Mouse (Mus musculus): ENCODE data around the gene Camk2n1. TPM values are rescaled to one million over a fixed set of nuclear protein-coding genes. Genes with fewer than 3 reads are reported as not detected.

The Camk2n1 gene
- polyA plus RNA-seq, 1 experiment from 2014 or later: 25.8 TPM

DNA sequence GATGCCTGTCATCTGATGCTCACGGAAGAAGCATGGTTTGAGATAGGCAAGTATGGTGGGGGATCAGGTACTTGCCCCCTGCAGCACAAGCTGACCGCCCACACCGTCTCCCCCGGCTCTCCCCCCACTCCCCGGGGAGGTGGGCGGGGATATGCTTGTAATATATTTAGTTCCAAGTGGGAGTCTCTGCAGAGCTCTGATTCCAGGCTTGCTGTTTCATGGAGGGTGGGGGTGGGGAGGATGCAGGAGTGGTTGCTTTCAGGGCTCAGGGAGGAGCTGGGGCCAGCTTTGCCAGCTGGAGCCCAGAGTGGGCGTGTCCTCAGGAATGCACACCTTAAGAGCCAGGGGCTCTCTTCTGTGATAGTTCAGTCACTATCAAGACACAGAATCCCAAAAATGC, 15.0 kb downstream of the Camk2n1 start:
- no peak overlapping the region for H3K9ac ChIP-seq (replicated peaks; ENCODE audit: low read depth, low read length)
- H3K4me1 ChIP-seq (ENCODE audit: control insufficient read depth, insufficient read depth, low read length): peaks cover 24% of the 10 kb centered on the region
- H3K27me3 ChIP-seq (ENCODE audit: control insufficient read depth, insufficient read depth, low read length): no peaks in the 10 kb centered on the region
- H3K36me3 ChIP-seq (ENCODE audit: control insufficient read depth, insufficient read depth, low read length): no peaks in the 10 kb centered on the region
- no peak overlapping the region for H3K4me2 ChIP-seq (ENCODE audit: low read depth, low read length)
- H3K4me3 ChIP-seq (ENCODE audit: low read depth, low read length): no peak overlapping the region
- 13% methylated on average over 7 of the region's 7 CpGs for WGBS
- no peaks in the 10 kb centered on the region for H3K9me3 ChIP-seq (ENCODE audit: control insufficient read depth, low read length)
- no peak for ATAC-seq (ENCODE audit: low read depth)
- no peak overlapping the region for H3K27ac ChIP-seq (ENCODE audit: low read depth, low read length)

DNA sequence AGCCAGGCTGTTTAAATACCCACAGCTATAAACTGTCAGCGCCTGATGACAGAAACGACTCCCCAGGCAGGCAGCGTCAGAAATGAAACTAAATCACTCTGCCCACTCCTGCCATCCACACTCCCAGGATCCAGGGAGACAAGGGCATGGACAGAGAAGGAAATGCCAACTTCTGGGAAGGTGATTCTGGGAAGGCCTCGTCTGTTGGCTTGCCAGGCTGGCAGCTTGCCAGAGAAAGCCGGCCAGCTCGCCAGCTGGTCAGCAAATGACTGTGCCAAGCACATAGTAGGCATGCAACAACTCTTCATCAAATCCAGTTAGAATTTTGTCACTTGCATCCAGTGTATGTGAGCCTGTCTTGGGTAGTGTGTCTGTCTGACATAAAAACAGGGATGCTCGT, 17.1 kb downstream of the Camk2n1 start:
- H3K4me3 ChIP-seq (ENCODE audit: low read depth, low read length): no peak overlapping the region
- no peak overlapping the region for H3K4me2 ChIP-seq (ENCODE audit: low read depth, low read length)
- H3K27ac ChIP-seq (ENCODE audit: low read depth, low read length): no peak overlapping the region
- H3K36me3 ChIP-seq (ENCODE audit: control insufficient read depth, insufficient read depth, low read length): no peaks in the 10 kb centered on the region
- no peak for ATAC-seq (ENCODE audit: low read depth)
- no peaks in the 10 kb centered on the region for H3K9me3 ChIP-seq (ENCODE audit: control insufficient read depth, low read length)
- peaks cover 12% of the 10 kb centered on the region; the same call in 1 of the 2 replicates for H3K4me1 ChIP-seq (ENCODE audit: control insufficient read depth, insufficient read depth, low read length)
- whole genome bisulfite sequencing: 25% methylated on average over 7 of the region's 7 CpGs
- H3K9ac ChIP-seq (replicated peaks; ENCODE audit: low read depth, low read length): no peak overlapping the region
- H3K27me3 ChIP-seq (ENCODE audit: control insufficient read depth, insufficient read depth, low read length): no peaks in the 10 kb centered on the region

DNA sequence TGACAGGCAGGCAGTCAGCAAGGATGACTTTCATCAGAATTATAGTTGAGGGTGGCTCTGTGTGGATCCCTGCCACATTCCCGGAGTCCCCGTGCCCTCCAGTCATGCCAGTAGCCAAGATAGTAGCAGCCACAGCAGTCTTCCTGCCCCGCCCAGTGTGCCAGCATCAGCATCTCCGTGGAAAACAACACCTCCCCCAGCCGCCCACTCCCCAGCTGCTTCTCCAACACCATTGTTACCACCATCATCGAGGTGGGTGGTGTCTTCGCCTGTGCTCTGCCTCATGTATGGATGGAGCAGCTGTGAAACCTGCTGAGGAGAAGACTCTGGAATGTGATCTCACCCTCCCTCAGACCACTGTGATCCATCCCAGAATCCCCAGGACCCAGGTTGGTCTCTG, 25.5 kb downstream of the Camk2n1 start:
- H3K4me1 ChIP-seq (ENCODE audit: control insufficient read depth, insufficient read depth, low read length): no peaks in the 10 kb centered on the region
- no peak overlapping the region for H3K4me2 ChIP-seq (ENCODE audit: low read depth, low read length)
- H3K9me3 ChIP-seq (ENCODE audit: control insufficient read depth, low read length): no peaks in the 10 kb centered on the region
- no peaks in the 10 kb centered on the region for H3K36me3 ChIP-seq (ENCODE audit: control insufficient read depth, insufficient read depth, low read length)
- no peak for ATAC-seq (ENCODE audit: low read depth)
- H3K27me3 ChIP-seq (ENCODE audit: control insufficient read depth, insufficient read depth, low read length): no peaks in the 10 kb centered on the region
- no peak overlapping the region for H3K27ac ChIP-seq (ENCODE audit: low read depth, low read length)
- no peak overlapping the region for H3K4me3 ChIP-seq (ENCODE audit: low read depth, low read length)
- 81% methylated on average over 7 of the region's 7 CpGs for WGBS
- no peak overlapping the region for H3K9ac ChIP-seq (replicated peaks; ENCODE audit: low read depth, low read length)

DNA sequence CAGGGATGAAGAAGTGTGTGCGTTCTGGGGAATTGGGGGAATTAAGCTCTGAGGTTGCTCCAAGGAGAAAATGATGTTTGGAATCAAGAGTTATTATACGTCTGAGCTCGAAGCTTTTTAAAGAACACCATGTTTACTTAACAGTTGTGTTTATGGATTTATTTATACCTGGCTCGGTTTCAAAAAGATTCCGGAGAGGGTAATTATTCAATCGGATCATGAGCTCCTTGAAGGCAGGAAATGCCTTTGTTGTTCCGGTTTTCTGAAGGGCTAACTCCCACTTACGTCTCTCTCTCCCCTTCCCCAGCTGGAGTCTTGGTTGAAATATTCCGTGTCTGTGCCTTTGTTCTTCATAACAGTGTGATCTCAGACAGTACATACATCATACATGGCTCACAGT, 26.8 kb downstream of the Camk2n1 start:
- Histone ChIP-seq H3K9me3 (ENCODE audit: control insufficient read depth, low read length) (no peaks in the 10 kb centered on the region), H3K9ac (replicated peaks; ENCODE audit: low read depth, low read length) (no peak overlapping the region), H3K4me3 (ENCODE audit: low read depth, low read length) (no peak overlapping the region), H3K4me2 (ENCODE audit: low read depth, low read length) (no peak overlapping the region), H3K4me1 (ENCODE audit: control insufficient read depth, insufficient read depth, low read length) (no peaks in the 10 kb centered on the region), H3K36me3 (ENCODE audit: control insufficient read depth, insufficient read depth, low read length) (no peaks in the 10 kb centered on the region), H3K27ac (ENCODE audit: low read depth, low read length) (no peak overlapping the region), H3K27me3 (ENCODE audit: control insufficient read depth, insufficient read depth, low read length) (no peaks in the 10 kb centered on the region)
- ATAC-seq (ENCODE audit: low read depth): no peak
- 54% methylated on average over 9 of the region's 9 CpGs for WGBS

DNA sequence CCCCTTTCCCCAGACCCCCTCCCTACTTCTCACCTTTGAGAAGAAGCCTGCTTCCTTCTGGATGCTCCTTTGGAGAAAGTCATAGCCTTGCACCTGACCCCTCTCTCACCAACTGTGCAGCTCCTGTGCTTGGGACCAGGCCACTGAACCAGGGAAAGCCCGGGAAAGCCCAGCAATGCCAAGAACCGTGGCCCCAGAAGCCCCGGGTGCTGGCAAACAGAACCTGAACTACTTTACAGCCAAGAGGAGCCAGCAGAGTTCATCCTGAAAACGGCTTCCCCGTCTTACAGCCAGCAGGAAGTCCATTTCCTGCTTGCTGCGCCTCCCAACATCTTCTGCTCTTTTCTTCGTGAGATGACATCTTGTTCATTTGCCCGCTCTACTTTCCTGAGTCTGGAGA, 28.6 kb downstream of the Camk2n1 start:
- ATAC-seq (ENCODE audit: low read depth): no peak
- Histone ChIP-seq H3K27ac (ENCODE audit: low read depth, low read length) (no peak overlapping the region), H3K4me2 (ENCODE audit: low read depth, low read length) (no peak overlapping the region), H3K9ac (replicated peaks; ENCODE audit: low read depth, low read length) (no peak overlapping the region), H3K27me3 (ENCODE audit: control insufficient read depth, insufficient read depth, low read length) (no peaks in the 10 kb centered on the region), H3K9me3 (ENCODE audit: control insufficient read depth, low read length) (no peaks in the 10 kb centered on the region), H3K4me1 (ENCODE audit: control insufficient read depth, insufficient read depth, low read length) (no peaks in the 10 kb centered on the region), H3K36me3 (ENCODE audit: control insufficient read depth, insufficient read depth, low read length) (no peaks in the 10 kb centered on the region), H3K4me3 (ENCODE audit: low read depth, low read length) (no peak overlapping the region)
- 80% methylated on average over 8 of the region's 8 CpGs for WGBS

DNA sequence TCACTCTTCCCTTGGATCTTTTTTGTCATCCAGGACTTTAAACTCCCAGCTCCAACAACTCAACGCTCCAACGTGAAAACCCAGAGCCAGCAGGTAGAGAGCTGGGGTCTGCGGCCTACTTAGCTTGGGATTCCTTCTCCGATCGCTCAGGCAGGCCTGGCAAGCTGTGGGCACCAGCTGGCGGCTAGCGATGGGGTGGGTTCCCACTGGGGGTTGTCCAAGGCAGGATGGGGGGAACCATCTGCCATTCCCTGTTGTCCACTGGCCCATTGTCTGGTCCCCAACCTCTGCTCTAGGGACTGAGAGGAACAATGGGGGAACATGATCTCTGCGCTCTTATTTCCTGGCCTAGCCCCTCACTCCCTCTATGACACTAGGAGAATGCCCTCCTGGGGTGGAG, 34.1 kb downstream of the Camk2n1 start:
- Histone ChIP-seq H3K9me3 (ENCODE audit: control insufficient read depth, low read length) (no peaks in the 10 kb centered on the region), H3K27ac (ENCODE audit: low read depth, low read length) (no peak overlapping the region), H3K9ac (replicated peaks; ENCODE audit: low read depth, low read length) (no peak overlapping the region), H3K4me2 (ENCODE audit: low read depth, low read length) (no peak overlapping the region), H3K4me3 (ENCODE audit: low read depth, low read length) (no peak overlapping the region), H3K4me1 (ENCODE audit: control insufficient read depth, insufficient read depth, low read length) (peaks cover 3% of the 10 kb centered on the region), H3K36me3 (ENCODE audit: control insufficient read depth, insufficient read depth, low read length) (no peaks in the 10 kb centered on the region), H3K27me3 (ENCODE audit: control insufficient read depth, insufficient read depth, low read length) (no peaks in the 10 kb centered on the region)
- no peak for ATAC-seq (ENCODE audit: low read depth)
- WGBS: 41% methylated on average over 8 of the region's 8 CpGs

DNA sequence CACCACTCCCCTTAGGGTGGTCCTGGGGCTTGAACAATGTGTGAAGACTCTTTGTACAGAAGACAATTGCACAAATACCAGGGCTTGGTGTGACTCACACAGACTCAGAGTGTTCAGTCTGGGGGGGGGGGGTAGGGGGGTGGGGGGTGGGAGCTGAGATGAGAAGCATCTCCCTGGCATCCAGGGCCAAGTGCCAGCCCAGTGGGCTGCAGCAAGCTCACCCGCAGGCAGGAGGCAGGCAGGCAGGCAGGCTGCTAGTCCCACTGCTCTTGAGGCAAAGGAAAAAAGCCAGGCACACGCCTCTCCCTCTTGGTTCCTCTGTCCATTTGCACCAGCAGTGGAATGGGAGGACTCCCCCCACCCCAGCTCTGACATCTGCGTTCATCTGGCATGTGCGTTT, 37.0 kb downstream of the Camk2n1 start:
- H3K4me2 ChIP-seq (ENCODE audit: low read depth, low read length): no peak overlapping the region
- 62% methylated on average over 4 of the region's 4 CpGs for WGBS
- no peaks in the 10 kb centered on the region for H3K27me3 ChIP-seq (ENCODE audit: control insufficient read depth, insufficient read depth, low read length)
- no peak for ATAC-seq (ENCODE audit: low read depth)
- H3K36me3 ChIP-seq (ENCODE audit: control insufficient read depth, insufficient read depth, low read length): no peaks in the 10 kb centered on the region
- no peak overlapping the region for H3K4me3 ChIP-seq (ENCODE audit: low read depth, low read length)
- no peak overlapping the region for H3K27ac ChIP-seq (ENCODE audit: low read depth, low read length)
- H3K4me1 ChIP-seq (ENCODE audit: control insufficient read depth, insufficient read depth, low read length): peaks cover 29% of the 10 kb centered on the region
- H3K9ac ChIP-seq (replicated peaks; ENCODE audit: low read depth, low read length): no peak overlapping the region
- H3K9me3 ChIP-seq (ENCODE audit: control insufficient read depth, low read length): no peaks in the 10 kb centered on the region

DNA sequence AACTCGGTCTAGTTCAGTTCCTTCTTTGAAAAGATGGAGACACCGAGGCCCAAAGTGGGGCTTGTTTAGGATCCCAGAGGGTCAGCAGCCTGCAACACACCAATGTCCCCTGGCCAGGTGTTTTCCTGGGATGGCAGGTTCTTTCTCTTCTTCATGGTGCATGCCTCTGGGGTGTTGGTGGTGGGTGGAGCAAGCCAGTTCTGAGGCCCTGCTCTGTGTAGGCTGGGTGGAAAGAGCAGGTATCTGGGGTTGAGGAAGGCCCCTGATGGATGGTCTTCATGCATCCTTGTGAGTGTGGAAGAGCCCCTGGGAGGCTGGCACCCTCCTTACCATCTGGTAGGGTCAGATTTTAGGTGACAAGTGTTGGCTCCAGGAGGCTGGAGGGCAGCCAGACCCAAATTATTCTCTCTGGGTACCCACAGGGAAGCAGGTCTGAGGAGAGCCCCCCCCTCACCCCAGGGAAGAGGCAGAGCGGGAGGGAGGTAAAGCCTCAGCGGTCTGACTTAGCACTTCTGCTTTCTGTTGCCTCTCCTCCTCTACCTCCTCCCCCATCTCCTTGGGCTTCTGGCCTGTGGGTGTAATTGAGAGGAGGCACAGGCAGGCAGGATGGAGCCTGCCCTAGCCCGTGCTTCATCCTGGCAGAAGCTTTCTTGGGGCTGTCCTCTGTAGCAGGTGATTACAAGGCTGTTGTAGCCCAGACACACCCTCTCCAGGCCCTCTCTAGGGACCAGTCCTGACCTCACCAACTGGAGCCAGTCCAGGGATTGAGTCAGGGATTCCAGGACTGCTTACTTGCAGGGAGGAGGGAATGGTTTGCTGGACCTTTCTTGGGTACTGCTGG, 39.3 kb downstream of the Camk2n1 start:
- Histone ChIP-seq H3K4me2 (ENCODE audit: low read depth, low read length) (no peak overlapping the region), H3K27ac (ENCODE audit: low read depth, low read length) (0 out of 2 replicates have a peak overlapping the region, but pooled peaks have one; percentile 48), H3K4me3 (ENCODE audit: low read depth, low read length) (no peak overlapping the region), H3K9ac (replicated peaks; ENCODE audit: low read depth, low read length) (no peak overlapping the region), H3K27me3 (ENCODE audit: control insufficient read depth, insufficient read depth, low read length) (no peaks in the 10 kb centered on the region), H3K36me3 (ENCODE audit: control insufficient read depth, insufficient read depth, low read length) (no peaks in the 10 kb centered on the region), H3K4me1 (ENCODE audit: control insufficient read depth, insufficient read depth, low read length) (peaks cover 37% of the 10 kb centered on the region), H3K9me3 (ENCODE audit: control insufficient read depth, low read length) (no peaks in the 10 kb centered on the region)
- 54% methylated on average over 4 of the region's 5 CpGs for WGBS
- ATAC-seq (ENCODE audit: low read depth): no peak

DNA sequence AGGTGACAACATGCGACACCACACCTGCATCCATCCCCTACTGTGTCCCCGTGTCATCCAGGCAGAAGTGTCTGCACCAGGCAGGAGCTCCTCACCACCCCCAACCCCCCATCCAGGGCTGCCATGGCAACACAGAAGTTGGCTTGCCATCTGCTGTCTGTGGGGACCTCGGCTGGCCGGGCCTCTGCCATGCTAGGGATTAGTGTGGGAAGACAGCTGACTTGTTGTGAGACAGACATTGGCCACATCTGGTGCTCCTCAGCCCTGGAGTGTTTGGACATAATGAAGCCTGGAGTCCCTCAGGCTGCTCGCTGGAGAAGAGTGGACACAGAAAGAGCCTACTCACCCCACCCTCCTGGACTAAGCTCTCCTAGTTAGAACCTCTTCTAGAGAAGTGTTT, 40.8 kb downstream of the Camk2n1 start:
- Histone ChIP-seq H3K27me3 (ENCODE audit: control insufficient read depth, insufficient read depth, low read length) (no peaks in the 10 kb centered on the region), H3K27ac (ENCODE audit: low read depth, low read length) (0 out of 2 replicates have a peak overlapping the region, but pooled peaks have one; percentile 10), H3K4me2 (ENCODE audit: low read depth, low read length) (no peak overlapping the region), H3K4me1 (ENCODE audit: control insufficient read depth, insufficient read depth, low read length) (peaks cover 35% of the 10 kb centered on the region), H3K9me3 (ENCODE audit: control insufficient read depth, low read length) (no peaks in the 10 kb centered on the region), H3K9ac (replicated peaks; ENCODE audit: low read depth, low read length) (no peak overlapping the region), H3K4me3 (ENCODE audit: low read depth, low read length) (no peak overlapping the region), H3K36me3 (ENCODE audit: control insufficient read depth, insufficient read depth, low read length) (no peaks in the 10 kb centered on the region)
- peak; percentile 76 for ATAC-seq (ENCODE audit: low read depth)
- 8% methylated on average over 5 of the region's 5 CpGs for WGBS
